Mouse (Mus musculus): ENCODE results near the gene Col23a1. TPM values are rescaled to one million over a fixed set of nuclear protein-coding genes. Genes with fewer than 3 reads are reported as not detected.

Gene Col23a1
- polyA plus RNA-seq, 1 experiment = 10.3 TPM

GRCm38 (mm10) chr11:51544413-51544812, 254.7 kb downstream of the Col23a1 start:
- Histone ChIP-seq H3K36me3 (ENCODE audit: control insufficient read depth, insufficient read depth) (no peaks in the 10 kb centered on the region), H3K79me2 (ENCODE audit: control insufficient read depth, insufficient read depth) (no peaks in the 10 kb centered on the region), H3ac (ENCODE audit: control insufficient read depth, insufficient read length) (no peak overlapping the region), H3K4me2 (ENCODE audit: low read depth) (no peak overlapping the region), H3K4me3 (no peak overlapping the region), H3K27me3 (ENCODE audit: control insufficient read depth, insufficient read depth, insufficient read length) (peaks cover 12% of the 10 kb centered on the region)
- TF ChIP-seq E2F4 (IDR thresholded peaks at IDR 0.05; ENCODE audit: insufficient read depth) = no peak
- TF ChIP-seq CEBPB (IDR thresholded peaks at IDR 0.05; ENCODE audit: insufficient read depth, poor library complexity, severe bottlenecking) = no peak
- TF ChIP-seq REST (IDR thresholded peaks at IDR 0.05; ENCODE audit: insufficient read depth, insufficient read length) = no peak
- no peak for TF ChIP-seq MYOG (IDR thresholded peaks at IDR 0.05; ENCODE audit: control insufficient read depth in 1 of 3, insufficient read depth in 1 of 3, insufficient read length in 2 of 3, low read depth in 2 of 3)
- TF ChIP-seq MAX (IDR thresholded peaks at IDR 0.05; ENCODE audit: low read depth) = no peak
- TF ChIP-seq MYOD1 (IDR thresholded peaks at IDR 0.05; ENCODE audit: control insufficient read depth in 1 of 3, insufficient read length in 2 of 3, low read depth in 2 of 3) = no peak
- TF ChIP-seq POLR2AphosphoS2 (IDR thresholded peaks at IDR 0.05; ENCODE audit: insufficient read length, low read depth) = no peak
- TF ChIP-seq SRF (IDR thresholded peaks at IDR 0.05; ENCODE audit: control insufficient read depth, insufficient read length, low read depth) = no peak
- no peak for TF ChIP-seq POLR2A (IDR thresholded peaks at IDR 0.05; ENCODE audit: insufficient read length, low read depth)
- no peak for TF ChIP-seq TCF3 (IDR thresholded peaks at IDR 0.05; ENCODE audit: insufficient read length, low read depth)

DNA sequence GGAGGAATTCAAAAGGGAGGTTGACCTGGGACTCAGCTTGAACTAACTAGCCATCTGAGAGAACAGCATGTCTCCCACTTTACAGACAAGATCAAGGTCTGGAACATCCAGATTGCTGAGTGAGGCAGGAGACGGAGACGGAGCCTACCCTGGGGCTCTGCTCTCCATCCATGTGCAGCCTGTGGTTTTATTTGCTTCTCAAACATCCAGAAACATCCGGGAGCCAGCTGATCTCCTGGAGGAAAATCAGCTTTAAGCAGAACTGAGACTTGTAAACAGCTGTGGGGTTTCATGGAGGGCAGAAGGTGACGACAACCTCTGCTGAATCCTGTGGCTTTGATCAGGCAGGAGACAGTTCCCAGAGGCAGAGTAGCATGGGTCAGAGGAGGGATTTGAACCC, 256.1 kb downstream of the Col23a1 start:
- Histone ChIP-seq H3ac (ENCODE audit: control insufficient read depth, insufficient read length) (no peak overlapping the region), H3K4me2 (ENCODE audit: low read depth) (no peak overlapping the region), H3K36me3 (ENCODE audit: control insufficient read depth, insufficient read depth) (no peaks in the 10 kb centered on the region), H3K79me2 (ENCODE audit: control insufficient read depth, insufficient read depth) (no peaks in the 10 kb centered on the region), H3K27me3 (ENCODE audit: control insufficient read depth, insufficient read depth, insufficient read length) (peaks cover 12% of the 10 kb centered on the region), H3K4me3 (no peak overlapping the region)
- TF ChIP-seq TCF12 (IDR thresholded peaks at IDR 0.05; ENCODE audit: insufficient read depth, poor library complexity, severe bottlenecking) (no peak), E2F4 (IDR thresholded peaks at IDR 0.05; ENCODE audit: insufficient read depth) (no peak), SRF (IDR thresholded peaks at IDR 0.05; ENCODE audit: control insufficient read depth, insufficient read length, low read depth) (no peak), REST (IDR thresholded peaks at IDR 0.05; ENCODE audit: insufficient read depth, insufficient read length) (no peak), TCF3 (IDR thresholded peaks at IDR 0.05; ENCODE audit: insufficient read length, low read depth) (no peak), MYOD1 (IDR thresholded peaks at IDR 0.05; ENCODE audit: control insufficient read depth in 1 of 3, insufficient read length in 2 of 3, low read depth in 2 of 3) (no peak), USF1 (IDR thresholded peaks at IDR 0.05; ENCODE audit: low read depth) (no peak), MAX (IDR thresholded peaks at IDR 0.05; ENCODE audit: low read depth) (no peak), MYOG (IDR thresholded peaks at IDR 0.05; ENCODE audit: control insufficient read depth in 1 of 3, insufficient read depth in 1 of 3, insufficient read length in 2 of 3, low read depth in 2 of 3) (no peak)

GRCm38 (mm10) chr11:51551253-51551652, 261.5 kb downstream of the Col23a1 start:
- H3K27me3 ChIP-seq (ENCODE audit: control insufficient read depth, insufficient read depth, insufficient read length) = peaks cover 12% of the 10 kb centered on the region
- H3ac ChIP-seq (ENCODE audit: control insufficient read depth, insufficient read length) = no peak overlapping the region
- no peaks in the 10 kb centered on the region for H3K36me3 ChIP-seq (ENCODE audit: control insufficient read depth, insufficient read depth)
- TF ChIP-seq E2F4 (IDR thresholded peaks at IDR 0.05; ENCODE audit: insufficient read depth) (no peak), SRF (IDR thresholded peaks at IDR 0.05; ENCODE audit: control insufficient read depth, insufficient read length, low read depth) (no peak), CEBPB (IDR thresholded peaks at IDR 0.05; ENCODE audit: insufficient read depth, poor library complexity, severe bottlenecking) (no peak), MAX (IDR thresholded peaks at IDR 0.05; ENCODE audit: low read depth) (no peak), MYOD1 (IDR thresholded peaks at IDR 0.05; ENCODE audit: control insufficient read depth in 1 of 3, insufficient read length in 2 of 3, low read depth in 2 of 3) (no peak)
- H3K4me3 ChIP-seq = no peak overlapping the region
- no peaks in the 10 kb centered on the region for H3K79me2 ChIP-seq (ENCODE audit: control insufficient read depth, insufficient read depth)
- H3K4me2 ChIP-seq (ENCODE audit: low read depth) = no peak overlapping the region

DNA sequence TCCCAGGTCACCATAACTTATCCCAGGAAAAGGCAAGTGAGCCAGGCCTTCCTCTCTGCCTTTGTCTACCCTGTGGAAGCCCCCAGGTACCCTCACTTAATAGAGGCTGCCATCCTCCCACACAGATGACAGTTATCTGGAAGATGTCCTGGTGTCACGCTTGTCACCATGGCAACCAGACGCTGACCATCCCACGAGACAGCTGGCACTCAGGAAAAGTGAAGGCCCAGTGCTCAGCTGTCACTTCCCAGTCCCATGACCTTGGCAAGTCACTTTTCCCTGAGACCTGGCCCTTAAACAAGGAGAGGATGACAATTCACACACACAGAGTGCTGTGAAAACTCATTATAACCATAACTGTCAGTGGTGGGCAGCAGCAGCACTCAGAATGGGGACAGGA, 262.4 kb downstream of the Col23a1 start:
- Histone ChIP-seq H3ac (ENCODE audit: control insufficient read depth, insufficient read length) (no peak overlapping the region), H3K4me3 (no peak overlapping the region), H3K79me2 (ENCODE audit: control insufficient read depth, insufficient read depth) (no peaks in the 10 kb centered on the region), H3K27me3 (ENCODE audit: control insufficient read depth, insufficient read depth, insufficient read length) (peaks cover 11% of the 10 kb centered on the region), H3K4me2 (ENCODE audit: low read depth) (no peak overlapping the region), H3K36me3 (ENCODE audit: control insufficient read depth, insufficient read depth) (no peaks in the 10 kb centered on the region)
- no peak for TF ChIP-seq TCF3 (IDR thresholded peaks at IDR 0.05; ENCODE audit: insufficient read length, low read depth)
- TF ChIP-seq REST (IDR thresholded peaks at IDR 0.05; ENCODE audit: insufficient read depth, insufficient read length) = no peak
- TF ChIP-seq MYOG (IDR thresholded peaks at IDR 0.05; ENCODE audit: control insufficient read depth in 1 of 3, insufficient read depth in 1 of 3, insufficient read length in 2 of 3, low read depth in 2 of 3) = peak in 1 of 3 experiments; percentile 58
- no peak for TF ChIP-seq E2F4 (IDR thresholded peaks at IDR 0.05; ENCODE audit: insufficient read depth)
- peak; percentile 4 for TF ChIP-seq TCF12 (IDR thresholded peaks at IDR 0.05; ENCODE audit: insufficient read depth, poor library complexity, severe bottlenecking)
- no peak for TF ChIP-seq MAX (IDR thresholded peaks at IDR 0.05; ENCODE audit: low read depth)
- TF ChIP-seq POLR2A (IDR thresholded peaks at IDR 0.05; ENCODE audit: insufficient read length, low read depth) = no peak
- peak in 1 of 3 experiments; percentile 78 for TF ChIP-seq MYOD1 (IDR thresholded peaks at IDR 0.05; ENCODE audit: control insufficient read depth in 1 of 3, insufficient read length in 2 of 3, low read depth in 2 of 3)

DNA sequence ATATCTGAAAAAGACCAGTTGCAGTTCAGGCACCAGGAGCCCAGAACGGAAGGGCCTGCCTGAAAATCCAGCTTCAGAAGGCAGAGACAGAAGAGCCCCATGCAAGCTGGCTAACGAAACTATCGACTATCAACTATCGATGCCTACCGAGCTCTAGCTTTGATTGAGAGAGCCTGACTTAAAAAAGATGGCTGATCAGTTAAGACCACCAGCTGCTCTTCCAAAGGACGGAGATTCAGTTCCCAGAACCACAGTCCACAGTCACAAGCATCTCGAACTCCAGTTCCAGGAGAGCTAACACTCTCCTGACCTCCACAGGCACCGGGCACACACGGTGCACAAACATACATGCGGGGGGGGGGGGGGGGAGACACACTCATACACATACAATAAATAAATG, 264.9 kb downstream of the Col23a1 start:
- Histone ChIP-seq H3K4me3 (no peak overlapping the region), H3K4me2 (ENCODE audit: low read depth) (no peak overlapping the region)

More for the DNA sequence above, 264.9 kb downstream of the Col23a1 start:
- Histone ChIP-seq H3K27me3 (ENCODE audit: control insufficient read depth, insufficient read depth, insufficient read length) (peaks cover under 1% of the 10 kb centered on the region), H3K79me2 (ENCODE audit: control insufficient read depth, insufficient read depth) (no peaks in the 10 kb centered on the region), H3ac (ENCODE audit: control insufficient read depth, insufficient read length) (no peak overlapping the region), H3K36me3 (ENCODE audit: control insufficient read depth, insufficient read depth) (no peaks in the 10 kb centered on the region)
- TF ChIP-seq TCF12 (IDR thresholded peaks at IDR 0.05; ENCODE audit: insufficient read depth, poor library complexity, severe bottlenecking) = no peak
- TF ChIP-seq POLR2A (IDR thresholded peaks at IDR 0.05; ENCODE audit: insufficient read length, low read depth) = no peak
- TF ChIP-seq SRF (IDR thresholded peaks at IDR 0.05; ENCODE audit: control insufficient read depth, insufficient read length, low read depth) = no peak
- no peak for TF ChIP-seq MAX (IDR thresholded peaks at IDR 0.05; ENCODE audit: low read depth)
- TF ChIP-seq E2F4 (IDR thresholded peaks at IDR 0.05; ENCODE audit: insufficient read depth) = no peak
- TF ChIP-seq MYOG (IDR thresholded peaks at IDR 0.05; ENCODE audit: control insufficient read depth in 1 of 3, insufficient read depth in 1 of 3, insufficient read length in 2 of 3, low read depth in 2 of 3) = no peak

Measured in myocyte (in vitro differentiated cells).